Mouse (Mus musculus): ENCODE results near the gene Bex4.
A peak's percentile ranks its signal among the peaks of the same experiment; 100 is the strongest.
"Not testable (repeated sequence)": the region's sequence is repeated elsewhere in the genome, so short reads cannot be mapped to it uniquely, and the experiment has no call there.

The Bex4 gene

GRCm38 (mm10) chrX:136138827-136139639 lies at the start of gene Bex4:
Gene Bex4 (plus strand): TSS chrX:136138996.
- not testable (repeated sequence) for DNase-seq (ENCODE audit: low spot score in 2 of 2)

- no peak for DNase-seq (ENCODE audit: low spot score in 2 of 2)
These were observed 46.1 kb upstream of the Bex4 start for GRCm38 (mm10) chrX:136092497-136093279.

- no peak for DNase-seq (ENCODE audit: low spot score in 2 of 2)
These were observed 44.4 kb upstream of the Bex4 start for GRCm38 (mm10) chrX:136094421-136094820.

- DNase-seq (ENCODE audit: low spot score in 2 of 2), result no peak
These were observed 34.6 kb upstream of the Bex4 start for GRCm38 (mm10) chrX:136104046-136104723.

GRCm38 (mm10) chrX:136104724-136105088 lies 34.1 kb upstream of the Bex4 start:
- no peak for DNase-seq (ENCODE audit: low spot score in 2 of 2)

- DNase-seq (ENCODE audit: low spot score in 2 of 2), result peak in 1 of 2 experiments; percentile 4
These were observed 30.9 kb upstream of the Bex4 start for GRCm38 (mm10) chrX:136107942-136108341.

- no peak for DNase-seq (ENCODE audit: low spot score in 2 of 2)
These were observed 23.8 kb upstream of the Bex4 start for GRCm38 (mm10) chrX:136115015-136115414.

GRCm38 (mm10) chrX:136115419-136115961 lies 23.3 kb upstream of the Bex4 start:
- no peak for DNase-seq (ENCODE audit: low spot score in 2 of 2)

GRCm38 (mm10) chrX:136127038-136127743 lies 11.6 kb upstream of the Bex4 start:
- no peak for DNase-seq (ENCODE audit: low spot score in 2 of 2)

GRCm38 (mm10) chrX:136127744-136128064 lies 11.1 kb upstream of the Bex4 start:
- peak in 1 of 2 experiments; percentile 29 for DNase-seq (ENCODE audit: low spot score in 2 of 2)

GRCm38 (mm10) chrX:136135559-136135958 lies 3.2 kb upstream of the Bex4 start:
- no peak for DNase-seq (ENCODE audit: low spot score in 2 of 2)

- DNase-seq (ENCODE audit: low spot score in 2 of 2), result not testable (repeated sequence)
These were observed 826 bp downstream of the Bex4 start for GRCm38 (mm10) chrX:136139640-136140004.

- DNase-seq (ENCODE audit: low spot score in 2 of 2), result no peak
These were observed 2.6 kb downstream of the Bex4 start for GRCm38 (mm10) chrX:136141385-136141784.

- no peak for DNase-seq (ENCODE audit: low spot score in 2 of 2)
These were observed 4.9 kb downstream of the Bex4 start for GRCm38 (mm10) chrX:136143711-136144110.

GRCm38 (mm10) chrX:136144195-136144594 lies 5.4 kb downstream of the Bex4 start:
- DNase-seq (ENCODE audit: low spot score in 2 of 2), result no peak

GRCm38 (mm10) chrX:136170625-136171024 lies 31.8 kb downstream of the Bex4 start:
- DNase-seq (ENCODE audit: low spot score in 2 of 2), result no peak

GRCm38 (mm10) chrX:136171189-136172117 lies 32.7 kb downstream of the Bex4 start:
- no peak for DNase-seq (ENCODE audit: low spot score in 2 of 2)

- peak in 1 of 2 experiments; percentile 11 for DNase-seq (ENCODE audit: low spot score in 2 of 2)
These were observed 33.3 kb downstream of the Bex4 start, which contains the start of gene Tceal8 for GRCm38 (mm10) chrX:136172118-136172551. Gene Tceal8 (minus strand): TSS chrX:136172342.

GRCm38 (mm10) chrX:136172786-136173185 lies 34.0 kb downstream of the Bex4 start:
- DNase-seq (ENCODE audit: low spot score in 2 of 2), result no peak

- peak; percentile 31 to 37 for DNase-seq (ENCODE audit: low spot score in 2 of 2)
These were observed 42.2 kb downstream of the Bex4 start for GRCm38 (mm10) chrX:136180897-136181553.
